Mouse (Mus musculus): ENCODE results near the gene Phf12. TPM values are rescaled to one million over a fixed set of nuclear protein-coding genes. Genes with fewer than 3 reads are reported as not detected.
A peak's percentile ranks its signal among the peaks of the same experiment; 100 is the strongest.

Gene Phf12
- polyA plus RNA-seq, 1 experiment = 47.4 TPM

- TF ChIP-seq CTCF (IDR thresholded peaks at IDR 0.05; ENCODE audit: borderline replicate concordance, insufficient read depth, low read length) (peak; percentile 32; the same call in 1 of the 2 replicates), POLR2A (IDR thresholded peaks at IDR 0.05; ENCODE audit: low read depth, low read length) (no peak)
- no peaks in the 10 kb centered on the region for H3K4me1 ChIP-seq (ENCODE audit: control insufficient read depth, insufficient read depth, low read length)
- no peak overlapping the region for H3K4me3 ChIP-seq (ENCODE audit: insufficient read depth, low read length)
- H3K27ac ChIP-seq (ENCODE audit: insufficient read depth, low read length) = no peak overlapping the region
Measured at GRCm38 (mm10) chr11:78019676-78020075, 37.1 kb downstream of the Phf12 start.

- no peak for TF ChIP-seq POLR2A (IDR thresholded peaks at IDR 0.05; ENCODE audit: low read depth, low read length)
- peak; percentile 21; the same call in 1 of the 2 replicates for TF ChIP-seq CTCF (IDR thresholded peaks at IDR 0.05; ENCODE audit: borderline replicate concordance, insufficient read depth, low read length)
- Histone ChIP-seq H3K27ac (ENCODE audit: insufficient read depth, low read length) (no peak overlapping the region), H3K4me1 (ENCODE audit: control insufficient read depth, insufficient read depth, low read length) (no peaks in the 10 kb centered on the region), H3K4me3 (ENCODE audit: insufficient read depth, low read length) (no peak overlapping the region)
Measured at GRCm38 (mm10) chr11:78023607-78024006, 41.1 kb downstream of the Phf12 start.

GRCm38 (mm10) chr11:78029240-78029639 lies 46.7 kb downstream of the Phf12 start:
- Histone ChIP-seq H3K4me3 (ENCODE audit: insufficient read depth, low read length) (no peak overlapping the region), H3K4me1 (ENCODE audit: control insufficient read depth, insufficient read depth, low read length) (peaks cover 4% of the 10 kb centered on the region), H3K27ac (ENCODE audit: insufficient read depth, low read length) (no peak overlapping the region)
- TF ChIP-seq POLR2A (IDR thresholded peaks at IDR 0.05; ENCODE audit: low read depth, low read length) (no peak), CTCF (IDR thresholded peaks at IDR 0.05; ENCODE audit: borderline replicate concordance, insufficient read depth, low read length) (no peak)

- no peak overlapping the region for H3K27ac ChIP-seq (ENCODE audit: insufficient read depth, low read length)
- no peak for TF ChIP-seq CTCF (IDR thresholded peaks at IDR 0.05; ENCODE audit: borderline replicate concordance, insufficient read depth, low read length)
- TF ChIP-seq POLR2A (IDR thresholded peaks at IDR 0.05; ENCODE audit: low read depth, low read length) = no peak
- peaks cover 4% of the 10 kb centered on the region for H3K4me1 ChIP-seq (ENCODE audit: control insufficient read depth, insufficient read depth, low read length)
- no peak overlapping the region for H3K4me3 ChIP-seq (ENCODE audit: insufficient read depth, low read length)
Measured at GRCm38 (mm10) chr11:78030600-78030999, 48.0 kb downstream of the Phf12 start.

- Histone ChIP-seq H3K27ac (ENCODE audit: insufficient read depth, low read length) (peak overlapping the region; percentile 9; the same call in 1 of the 2 replicates), H3K4me3 (ENCODE audit: insufficient read depth, low read length) (no peak overlapping the region), H3K4me1 (ENCODE audit: control insufficient read depth, insufficient read depth, low read length) (peaks cover 4% of the 10 kb centered on the region)
- TF ChIP-seq CTCF (IDR thresholded peaks at IDR 0.05; ENCODE audit: borderline replicate concordance, insufficient read depth, low read length) = no peak
- TF ChIP-seq POLR2A (IDR thresholded peaks at IDR 0.05; ENCODE audit: low read depth, low read length) = no peak
Measured at GRCm38 (mm10) chr11:78031389-78031788, 48.8 kb downstream of the Phf12 start.

- TF ChIP-seq POLR2A (IDR thresholded peaks at IDR 0.05; ENCODE audit: low read depth, low read length) (peak; percentile 60), CTCF (IDR thresholded peaks at IDR 0.05; ENCODE audit: borderline replicate concordance, insufficient read depth, low read length) (peak; percentile 89)
- peaks cover 4% of the 10 kb centered on the region for H3K4me1 ChIP-seq (ENCODE audit: control insufficient read depth, insufficient read depth, low read length)
- peak within 1 kb of the TSS; percentile 55 for H3K27ac ChIP-seq (ENCODE audit: insufficient read depth, low read length)
- peak within 1 kb of the TSS; percentile 59 for H3K4me3 ChIP-seq (ENCODE audit: insufficient read depth, low read length)
Measured at GRCm38 (mm10) chr11:78031947-78032808, 49.6 kb downstream of the Phf12 start, which contains the start of gene Dhrs13. TSS of gene Dhrs13 (plus strand) at chr11:78032280.

- Histone ChIP-seq H3K27ac (ENCODE audit: insufficient read depth, low read length) (0 out of 2 replicates have a peak overlapping the region, but pooled peaks have one; percentile 55), H3K4me1 (ENCODE audit: control insufficient read depth, insufficient read depth, low read length) (peaks cover 4% of the 10 kb centered on the region), H3K4me3 (ENCODE audit: insufficient read depth, low read length) (peak overlapping the region; percentile 59)
- TF ChIP-seq CTCF (IDR thresholded peaks at IDR 0.05; ENCODE audit: borderline replicate concordance, insufficient read depth, low read length) (no peak), POLR2A (IDR thresholded peaks at IDR 0.05; ENCODE audit: low read depth, low read length) (no peak)
Measured at GRCm38 (mm10) chr11:78032809-78033195, 50.2 kb downstream of the Phf12 start.

- H3K27ac ChIP-seq (ENCODE audit: insufficient read depth, low read length) = no peak overlapping the region
- H3K4me3 ChIP-seq (ENCODE audit: insufficient read depth, low read length) = no peak overlapping the region
- no peak for TF ChIP-seq POLR2A (IDR thresholded peaks at IDR 0.05; ENCODE audit: low read depth, low read length)
- TF ChIP-seq CTCF (IDR thresholded peaks at IDR 0.05; ENCODE audit: borderline replicate concordance, insufficient read depth, low read length) = no peak
- H3K4me1 ChIP-seq (ENCODE audit: control insufficient read depth, insufficient read depth, low read length) = peaks cover 4% of the 10 kb centered on the region
Measured at GRCm38 (mm10) chr11:78033931-78034617, 51.5 kb downstream of the Phf12 start.

- Histone ChIP-seq H3K4me3 (ENCODE audit: insufficient read depth, low read length) (no peak overlapping the region), H3K27ac (ENCODE audit: insufficient read depth, low read length) (no peak overlapping the region), H3K4me1 (ENCODE audit: control insufficient read depth, insufficient read depth, low read length) (no peaks in the 10 kb centered on the region)
- TF ChIP-seq CTCF (IDR thresholded peaks at IDR 0.05; ENCODE audit: borderline replicate concordance, insufficient read depth, low read length) (no peak), POLR2A (IDR thresholded peaks at IDR 0.05; ENCODE audit: low read depth, low read length) (no peak)
Measured at GRCm38 (mm10) chr11:78036791-78037190, 54.2 kb downstream of the Phf12 start.
